Mouse (Mus musculus) cerebellum, adult 9-11 months (tissue): ENCODE results near the gene Gm45233.

ENCODE experiments used
- DNase-seq: peaks from one replicate; pipeline ENCODE4 v3.0.0; 2022

The Gm45233 gene

GRCm38 (mm10) chr7:43451726-43452125 lies 7.8 kb downstream of the Gm45233 start:
- no peak for DNase-seq

DNA sequence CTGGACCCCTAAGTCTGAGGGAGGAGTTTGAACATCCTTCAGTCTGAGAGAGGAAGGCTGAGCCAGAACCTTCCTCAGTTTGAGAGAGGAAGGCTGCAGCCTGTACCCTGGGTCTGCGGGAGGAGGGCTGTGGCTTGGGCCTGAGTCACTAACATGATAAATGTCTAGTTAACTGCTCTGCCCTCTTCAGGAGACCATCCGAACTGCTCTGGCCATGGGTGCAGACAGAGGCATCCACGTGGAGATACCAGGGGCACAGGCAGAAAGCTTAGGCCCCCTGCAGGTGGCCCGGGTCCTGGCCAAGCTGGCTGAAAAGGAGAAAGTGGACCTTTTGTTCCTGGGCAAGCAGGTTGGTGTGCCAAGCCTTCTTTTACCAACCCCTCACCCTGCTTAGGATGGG lies 8.7 kb downstream of the Gm45233 start:
- no peak for DNase-seq

DNA sequence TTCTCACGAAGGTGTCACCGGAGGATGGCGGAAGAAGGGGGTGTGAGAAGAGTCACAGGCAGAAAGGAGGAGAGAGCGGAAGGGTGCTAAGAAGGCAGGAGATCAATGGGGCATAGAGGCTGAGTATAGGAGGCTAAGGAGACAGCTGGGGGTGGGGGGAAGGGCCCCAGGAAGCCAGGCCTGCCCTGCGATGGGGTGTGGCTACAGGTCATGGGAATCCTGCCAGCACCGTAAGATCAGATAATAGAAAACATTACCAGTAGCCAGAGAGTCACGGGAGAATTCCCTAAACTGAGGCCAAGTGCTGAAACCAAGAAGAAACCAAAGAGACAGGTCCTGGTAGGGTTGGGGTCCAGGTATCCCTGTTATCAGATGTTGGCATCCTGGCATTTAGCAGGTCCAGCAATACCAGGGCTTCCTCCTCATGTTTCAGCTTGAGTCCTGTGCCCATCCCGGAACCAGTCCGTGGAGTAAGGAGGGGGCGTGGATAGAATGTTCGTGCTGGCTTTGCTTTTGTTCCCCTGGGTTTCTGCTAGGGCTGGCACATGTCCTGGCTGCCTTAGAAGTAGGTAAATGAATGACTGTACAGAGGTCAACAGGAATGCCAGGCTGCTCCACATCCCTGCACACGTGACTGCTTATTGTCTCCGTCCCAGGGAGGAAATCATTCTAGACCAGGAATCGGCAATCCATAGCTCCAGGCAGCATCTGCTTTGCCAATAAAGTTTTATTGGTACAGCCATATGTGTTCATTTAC lies 9.8 kb downstream of the Gm45233 start:
- DNase-seq = no peak

DNA sequence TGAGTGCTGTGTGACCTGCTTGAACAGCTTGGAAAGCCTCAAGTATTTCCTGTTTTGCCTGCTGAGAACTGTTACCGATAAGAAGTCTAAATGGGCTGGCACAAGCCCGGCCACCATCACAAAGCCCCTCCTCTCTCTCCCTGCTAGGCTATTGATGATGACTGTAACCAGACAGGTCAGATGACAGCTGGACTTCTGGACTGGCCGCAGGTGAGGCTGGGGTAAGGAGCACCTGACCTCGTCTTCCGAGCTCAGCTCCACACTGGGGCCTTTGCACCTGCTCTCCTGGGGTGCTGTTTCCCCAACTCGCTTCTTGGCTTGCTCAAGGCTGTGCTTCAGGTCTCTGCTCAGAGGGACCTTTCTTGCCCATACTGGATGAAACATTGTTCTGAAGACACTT lies 10.4 kb downstream of the Gm45233 start:
- no peak for DNase-seq

GRCm38 (mm10) chr7:43462851-43463250 lies 18.9 kb downstream of the Gm45233 start, which contains the start of gene Vsig10l:
TSS of gene Vsig10l (plus strand) at chr7:43463151.
- DNase-seq = no peak

GRCm38 (mm10) chr7:43463976-43464375 lies 20.0 kb downstream of the Gm45233 start:
- DNase-seq = no peak

GRCm38 (mm10) chr7:43464864-43465343 lies 21.0 kb downstream of the Gm45233 start:
- no peak for DNase-seq

DNA sequence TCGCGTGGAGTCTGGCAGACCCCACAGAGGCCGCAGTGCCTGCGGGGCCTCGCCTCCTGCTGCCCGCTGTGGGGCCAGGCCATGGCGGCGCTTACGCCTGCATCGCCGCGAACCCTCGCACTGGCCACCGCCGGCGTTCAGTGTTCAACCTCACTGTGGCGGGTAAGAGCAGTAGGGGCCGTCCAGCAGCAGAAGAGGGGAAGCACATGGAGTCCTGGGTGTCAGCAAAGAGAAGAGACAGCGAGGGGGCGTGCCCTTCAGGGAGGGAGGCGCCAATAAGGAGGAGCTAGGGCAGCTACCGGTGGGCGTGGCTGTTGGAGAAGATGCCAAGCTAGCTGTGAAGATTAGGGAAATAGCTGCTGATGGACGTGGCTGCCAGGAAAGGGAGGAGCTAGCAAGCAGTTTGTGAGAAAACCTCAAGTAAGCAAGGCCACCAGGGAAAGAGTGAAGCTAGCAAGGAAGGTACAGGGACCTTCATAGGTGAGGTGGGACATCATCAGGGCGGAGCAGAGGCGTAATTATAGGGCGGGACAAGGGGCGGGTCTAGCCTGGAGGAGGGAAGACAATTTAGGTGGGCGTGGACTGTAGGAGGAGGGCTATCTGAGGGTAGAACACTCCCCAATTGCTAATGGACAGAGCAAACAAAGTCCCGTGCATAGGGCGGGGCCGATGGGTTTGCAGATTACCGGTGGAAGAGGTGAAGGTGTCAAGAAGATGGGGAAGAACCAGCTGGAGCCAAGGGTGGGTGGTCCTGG lies 21.6 kb downstream of the Gm45233 start:
- DNase-seq = peak; percentile 85

DNA sequence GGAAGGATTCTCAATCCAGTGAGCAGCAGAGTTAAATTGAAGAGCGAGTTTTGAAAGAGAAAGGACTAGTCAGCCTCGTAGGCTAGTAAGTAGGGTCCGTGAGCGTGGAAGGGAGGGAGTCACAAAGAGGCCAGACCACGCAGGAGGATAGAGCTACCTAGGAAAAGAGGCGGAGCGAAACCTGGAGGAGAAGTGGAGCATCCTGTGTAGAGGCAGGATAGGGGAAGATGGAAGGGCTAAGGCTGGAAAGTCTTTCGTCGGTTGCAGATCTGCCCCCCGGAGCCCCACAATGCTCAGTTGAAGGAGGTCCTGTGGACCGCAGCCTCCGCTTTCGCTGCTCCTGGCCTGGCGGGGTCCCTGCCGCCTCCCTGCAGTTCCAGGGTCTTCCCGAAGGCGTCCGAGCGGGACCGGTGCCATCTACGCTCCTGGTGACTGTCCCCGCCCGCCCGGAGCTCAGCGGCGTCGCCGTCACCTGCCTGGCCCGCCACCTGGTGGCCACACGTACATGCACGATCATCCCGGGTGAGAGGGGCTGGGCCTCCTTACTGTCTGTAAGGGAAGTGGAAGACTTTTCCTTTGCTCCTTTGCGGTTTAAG lies 22.3 kb downstream of the Gm45233 start:
- DNase-seq = peak; percentile 81

DNA sequence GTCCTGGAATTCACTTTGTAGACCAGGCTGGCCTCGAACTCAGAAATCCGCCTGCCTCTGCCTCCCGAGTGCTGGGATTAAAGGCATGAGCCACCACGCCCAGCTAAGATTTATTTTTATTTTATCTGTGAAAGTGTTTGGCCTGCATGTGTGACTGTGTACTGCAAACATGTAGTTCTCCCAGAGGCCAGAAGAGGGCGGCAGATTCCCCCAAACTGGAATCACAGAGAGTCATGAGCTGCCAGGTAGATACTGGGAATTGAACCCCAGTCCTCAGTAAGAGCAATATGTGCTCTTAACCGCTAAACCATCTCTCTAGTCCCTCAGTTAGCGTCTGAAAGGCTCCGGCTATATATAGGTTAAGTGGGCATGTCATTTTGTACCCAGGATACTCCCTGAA lies 26.4 kb downstream of the Gm45233 start:
- no peak for DNase-seq

- no peak for DNase-seq
Measured at GRCm38 (mm10) chr7:43475706-43476105, 31.8 kb downstream of the Gm45233 start.

- no peak for DNase-seq
Measured at GRCm38 (mm10) chr7:43476376-43476775, 32.4 kb downstream of the Gm45233 start.

GRCm38 (mm10) chr7:43481191-43481590 lies 37.3 kb downstream of the Gm45233 start:
- DNase-seq = no peak

- no peak for DNase-seq
Measured at GRCm38 (mm10) chr7:43482090-43482716, 38.3 kb downstream of the Gm45233 start.

GRCm38 (mm10) chr7:43483236-43483635 lies 39.3 kb downstream of the Gm45233 start:
- no peak for DNase-seq

DNA sequence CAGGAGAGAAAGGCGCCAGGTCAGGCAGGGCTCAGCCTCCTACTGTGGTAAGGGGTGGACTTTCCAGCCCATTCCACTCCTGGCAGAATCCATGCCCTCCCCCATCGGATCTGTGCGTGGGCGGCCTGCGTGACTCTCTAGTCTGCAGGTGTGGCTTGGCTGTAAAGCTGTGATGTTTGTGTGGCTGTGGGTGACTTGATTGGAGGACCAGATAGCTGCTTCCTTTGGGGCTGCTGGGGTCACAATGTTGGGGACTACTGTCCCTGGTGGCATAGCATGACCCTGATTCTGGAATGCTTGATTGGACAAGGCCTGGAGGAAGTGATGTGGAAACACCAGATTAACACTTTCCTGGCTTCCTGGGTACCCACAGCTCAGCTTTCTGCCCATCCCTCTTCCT lies 44.7 kb downstream of the Gm45233 start:
- DNase-seq = peak; percentile 65

GRCm38 (mm10) chr7:43489631-43490125 lies 45.8 kb downstream of the Gm45233 start, which contains the start of gene Iglon5:
TSS of gene Iglon5 (minus strand) at chr7:43490075.
- peak; percentile 82 for DNase-seq

DNA sequence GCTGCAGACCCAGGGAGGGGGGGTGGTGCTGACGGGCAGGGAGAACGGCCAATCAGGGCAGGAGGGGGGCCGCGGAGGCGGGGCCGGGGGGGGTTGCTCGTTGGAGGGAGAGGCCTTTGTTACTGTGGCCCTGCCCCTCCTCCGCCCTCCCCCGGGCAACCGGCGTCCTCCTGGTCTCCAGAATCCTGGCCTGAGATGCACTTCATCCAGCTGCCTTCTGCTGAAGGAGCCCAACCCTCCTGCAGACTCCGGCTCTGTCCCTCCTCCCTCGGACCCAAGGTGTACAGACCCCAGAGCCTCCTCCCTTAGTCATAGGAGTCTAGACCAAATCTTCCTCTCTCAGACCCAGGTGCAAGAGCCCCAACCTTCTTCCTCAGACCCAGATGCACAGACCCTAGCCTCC lies 46.3 kb downstream of the Gm45233 start:
- DNase-seq = peak; percentile 93

GRCm38 (mm10) chr7:43490861-43491260 lies 46.9 kb downstream of the Gm45233 start:
- peak; percentile 59 for DNase-seq

DNA sequence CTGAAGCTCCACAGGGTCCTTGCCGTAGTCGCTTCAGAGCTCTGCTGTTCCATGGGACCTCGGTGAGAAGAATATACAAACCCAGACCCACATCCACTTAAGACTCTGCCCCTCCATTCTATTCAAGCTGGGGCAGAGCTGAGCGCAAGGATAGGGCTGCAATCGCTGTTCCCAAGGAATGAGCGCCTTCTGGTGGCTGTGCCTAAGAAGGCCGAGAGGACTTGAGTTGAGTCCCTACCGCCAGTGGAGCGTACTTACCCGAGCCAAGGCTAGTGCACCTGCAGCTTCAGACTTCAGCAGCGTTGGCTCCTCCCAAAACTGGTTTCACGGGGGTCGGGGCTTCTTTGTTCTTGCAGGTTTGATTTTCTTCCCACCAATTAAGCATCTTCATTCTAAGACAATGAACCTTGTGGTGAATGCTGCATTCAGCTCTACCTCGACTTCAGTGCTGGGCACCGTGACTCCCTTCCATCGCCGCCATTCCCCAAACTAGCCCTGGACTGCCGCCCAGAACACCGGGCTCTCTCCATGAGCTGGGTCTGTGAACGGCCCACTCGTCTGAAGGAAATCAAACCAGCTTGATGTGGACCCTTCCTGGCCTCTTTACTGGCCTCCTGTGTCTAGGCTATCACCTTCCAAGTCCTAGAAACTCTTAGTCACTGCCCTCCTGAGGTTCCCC lies 51.6 kb downstream of the Gm45233 start:
- DNase-seq = peak; percentile 77

DNA sequence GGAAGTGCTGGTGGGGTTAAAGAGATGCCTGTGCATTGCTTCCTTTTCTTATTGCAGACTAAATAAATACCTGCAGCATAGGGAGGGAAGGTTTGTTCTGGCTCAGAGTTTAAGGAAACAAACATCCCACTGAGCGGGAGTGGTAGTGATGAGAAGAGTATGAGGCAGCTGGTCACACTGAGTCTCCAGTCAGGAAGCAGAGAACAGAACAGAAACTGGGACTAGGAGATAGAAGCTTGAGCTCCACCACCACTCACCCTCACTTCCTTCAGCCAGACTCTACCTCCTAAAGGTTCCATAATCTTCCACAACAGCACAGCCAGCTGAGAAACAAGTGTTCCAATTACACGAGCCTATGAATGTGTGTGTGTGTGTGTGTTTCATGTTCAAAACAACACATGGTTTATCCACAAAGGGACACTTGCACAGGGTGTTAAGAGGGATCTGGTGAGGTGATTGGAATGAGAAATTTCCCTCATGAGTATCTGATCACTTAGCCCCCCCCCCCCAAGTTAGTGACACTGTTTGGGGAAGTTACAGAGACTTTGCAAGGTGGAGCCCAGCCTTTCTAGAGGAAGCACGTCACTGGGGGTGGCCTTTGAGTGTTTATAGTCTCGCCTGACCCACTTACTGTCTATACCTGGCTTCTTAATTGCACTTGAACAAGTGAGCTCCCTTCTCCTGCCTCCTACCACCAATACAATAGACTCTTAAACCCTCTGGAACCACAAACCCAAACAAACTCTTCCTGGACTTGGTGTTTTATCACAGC lies 68.0 kb downstream of the Gm45233 start:
- DNase-seq = no peak

GRCm38 (mm10) chr7:43512519-43512918 lies 68.6 kb downstream of the Gm45233 start:
- no peak for DNase-seq
